Mouse (Mus musculus): ENCODE results near the gene Olfr1471.
"Not testable (repeated sequence)": the region's sequence is repeated elsewhere in the genome, so short reads cannot be mapped to it uniquely, and the experiment has no call there.

The Olfr1471 gene

DNA sequence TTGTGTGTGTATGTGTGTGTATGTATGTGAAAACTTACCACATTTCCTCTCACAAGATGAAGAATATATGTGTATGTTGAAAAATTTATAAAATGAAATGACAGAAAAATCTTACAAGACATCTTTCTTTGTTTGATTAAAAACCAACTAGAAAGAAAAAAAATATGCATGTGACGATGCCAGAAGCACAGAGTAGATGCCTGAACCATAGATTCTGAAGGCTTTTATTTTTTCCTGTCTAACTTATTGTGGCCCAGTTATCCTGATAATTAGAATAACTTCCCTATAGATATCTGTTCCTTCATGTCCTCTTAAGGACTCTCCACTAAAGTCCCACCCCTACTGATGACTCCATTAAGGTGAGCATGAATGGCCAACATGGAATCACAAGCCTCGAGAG, at the start of gene Olfr1471:
Gene Olfr1471, plus strand, starts transcription at position 301 of the 400 bp plus-strand sequence.
- DNase-seq = not testable (repeated sequence)

- no peak for DNase-seq
These were observed 35.7 kb upstream of the Olfr1471 start, which contains the start of gene Olfr1469 for GRCm38 (mm10) chr19:13407549-13407948. Olfr1469 (plus strand) TSS chr19:13407849.

GRCm38 (mm10) chr19:13455986-13456385, 12.8 kb downstream of the Olfr1471 start, which contains the start of gene Olfr1472:
Olfr1472 (minus strand) TSS chr19:13456086.
- no peak for DNase-seq

DNA sequence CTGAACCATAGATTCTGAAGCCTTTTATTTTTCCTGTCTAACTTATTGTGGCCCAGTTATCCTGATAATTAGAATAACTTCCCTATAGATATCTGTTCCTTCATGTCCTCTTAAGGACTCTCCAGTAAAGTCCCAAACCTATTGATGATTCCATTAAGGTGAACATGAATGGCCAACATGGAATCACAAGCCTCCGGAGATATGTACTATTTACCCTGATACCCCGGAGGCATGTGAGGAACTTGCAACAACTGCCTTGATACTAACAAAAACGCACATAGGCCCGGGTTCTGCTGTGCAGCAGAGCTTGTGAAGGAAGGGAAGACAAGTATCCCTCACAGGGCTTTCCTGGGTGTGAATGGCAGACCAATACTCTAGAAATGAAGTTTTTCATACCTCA, 26.1 kb downstream of the Olfr1471 start, which contains the start of gene Olfr1474:
Gene Olfr1474, plus strand, starts transcription at position 301 of the 400 bp plus-strand sequence.
- not testable (repeated sequence) for DNase-seq

DNA sequence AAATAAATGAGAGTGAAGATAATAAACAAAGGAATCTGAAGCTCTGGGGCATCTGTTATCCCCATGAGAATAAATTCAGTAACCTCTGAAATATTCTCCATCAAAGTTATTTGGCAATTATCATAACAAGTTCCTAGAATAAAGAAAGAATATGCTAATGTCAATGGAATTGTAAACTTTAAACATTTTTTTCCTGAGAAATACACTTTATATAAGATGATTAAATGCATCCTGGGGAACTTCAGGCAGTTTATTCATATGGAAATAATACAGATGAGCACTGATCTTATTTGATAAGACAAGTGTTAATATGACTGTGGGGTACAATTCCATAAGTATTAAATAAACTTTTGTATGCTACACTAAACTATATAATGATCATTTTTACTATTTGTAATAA, 36.9 kb downstream of the Olfr1471 start, which contains the start of gene Olfr1475:
Gene Olfr1475, minus strand, starts transcription at position 101 of the 400 bp plus-strand sequence.
- no peak for DNase-seq

GRCm38 (mm10) chr19:13500246-13500645, 57.0 kb downstream of the Olfr1471 start, which contains the start of gene Olfr1477:
Olfr1477 (plus strand) TSS chr19:13500546.
- no peak for DNase-seq

All from kidney, postnatal 4 days (tissue).